Comparison of ENCODE assay signal across 27 mouse cellular contexts in the genomic region with DNA sequence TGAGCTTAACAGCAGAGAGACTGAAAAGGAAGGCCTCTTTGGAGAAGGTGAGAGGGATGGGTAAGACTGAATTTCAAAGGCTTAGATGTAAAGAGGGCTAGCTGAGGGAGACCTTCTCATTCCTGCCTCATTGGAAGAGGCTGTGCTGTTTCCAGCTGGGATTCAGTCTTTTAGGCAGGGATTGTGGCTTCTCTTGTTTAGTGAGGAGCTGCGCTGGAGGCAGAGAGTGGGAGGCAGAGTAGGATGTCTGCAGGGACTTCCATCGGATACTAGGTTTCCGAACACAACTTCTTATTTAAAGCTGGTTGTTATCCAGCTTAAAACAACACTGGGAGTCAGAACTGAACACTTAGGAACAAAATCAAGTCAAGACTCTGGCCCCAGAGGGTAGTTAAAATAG.
"Had no signal": no experiment of that assay in that cellular context is flagged by ENCODE, and none has a peak within 500 bp of the region (broad histone marks: within the 10 kb centered on the region; RNA-seq: fewer than 3 reads in every experiment).

No protein-coding gene starts in this region.

- H3K4me1 ChIP-seq: limb, embryonic 10.5 days; limb, embryonic 12.5 days; limb, embryonic 13.5 days; limb, embryonic 15.5 days; liver, embryonic 12.5 days; liver, embryonic 13.5 days; liver, embryonic 15.5 days; lung, embryonic 15.5 days; megakaryocyte, embryonic 14.5 days; midbrain, embryonic 10.5 days; midbrain, embryonic 12.5 days; midbrain, embryonic 13.5 days; neural tube, embryonic 12.5 days had no signal

- H3K4me3 ChIP-seq: limb, embryonic 10.5 days; limb, embryonic 12.5 days; limb, embryonic 13.5 days; limb, embryonic 15.5 days; liver, embryonic 12.5 days; liver, embryonic 13.5 days; liver, embryonic 15.5 days; lung, embryonic 15.5 days; megakaryocyte, embryonic 14.5 days; midbrain, embryonic 10.5 days; midbrain, embryonic 12.5 days; midbrain, embryonic 13.5 days; midbrain, embryonic 15.5 days; myocyte; neural tube, embryonic 12.5 days had no signal

- DNase-seq: left cerebral cortex, postnatal 4 days; liver; liver, embryonic 13.5 days; liver, postnatal 0 days; lung, adult 18-20 months; lung, embryonic 14.5 days; lung, postnatal 10 days; lung, postnatal 14 days; lung, postnatal 36 days; lung, postnatal 4 days; midbrain, embryonic 14.5 days had no signal

- ATAC-seq: liver, embryonic 12.5 days; liver, postnatal 0 days; lung, postnatal 0 days; midbrain, embryonic 13.5 days; midbrain, embryonic 15.5 days; midbrain, embryonic 16.5 days had no signal
